Mouse (Mus musculus): ENCODE data around the gene Zfp719. TPM values are rescaled to one million over a fixed set of nuclear protein-coding genes. Genes with fewer than 3 reads are reported as not detected.

The Zfp719 gene
- polyA plus RNA-seq, 1 experiment from 2014 or later = 10.0 TPM

DNA sequence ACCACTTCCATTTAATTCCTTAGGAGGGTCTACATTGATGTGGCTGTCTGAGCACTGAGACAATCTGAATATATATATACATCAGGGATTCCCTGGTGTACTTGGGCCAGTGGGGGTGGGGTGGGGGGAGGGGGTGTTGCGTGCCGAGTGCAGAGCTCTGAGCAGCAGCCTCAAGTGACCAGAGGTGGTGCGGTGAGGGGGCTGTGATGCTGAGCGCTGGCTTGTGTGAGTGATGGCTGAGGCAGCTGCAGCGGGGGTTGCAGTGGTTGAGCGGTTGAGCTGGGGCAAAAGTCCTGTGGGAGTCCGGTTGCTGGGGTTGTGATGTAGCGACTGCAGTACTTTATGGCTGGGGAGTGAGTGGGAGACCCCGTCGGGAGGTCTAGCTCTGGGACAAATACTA is 44.4 kb downstream of the Zfp719 start:
- no peak overlapping the region for H3K27ac ChIP-seq
- WGBS = 15% methylated on average over 10 of the region's 10 CpGs
- H3K9me3 ChIP-seq = no peaks in the 10 kb centered on the region
- DNase-seq (ENCODE audit: low spot score) = no peak
- no peaks in the 10 kb centered on the region for H3K36me3 ChIP-seq
- no peak overlapping the region for H3K4me3 ChIP-seq
- H3K4me1 ChIP-seq = 0 out of 2 replicates have a peak, but pooled peaks cover 4% of the 10 kb centered on the region
- H3K27me3 ChIP-seq (ENCODE audit: insufficient read depth, poor library complexity, severe bottlenecking) = no peaks in the 10 kb centered on the region

DNA sequence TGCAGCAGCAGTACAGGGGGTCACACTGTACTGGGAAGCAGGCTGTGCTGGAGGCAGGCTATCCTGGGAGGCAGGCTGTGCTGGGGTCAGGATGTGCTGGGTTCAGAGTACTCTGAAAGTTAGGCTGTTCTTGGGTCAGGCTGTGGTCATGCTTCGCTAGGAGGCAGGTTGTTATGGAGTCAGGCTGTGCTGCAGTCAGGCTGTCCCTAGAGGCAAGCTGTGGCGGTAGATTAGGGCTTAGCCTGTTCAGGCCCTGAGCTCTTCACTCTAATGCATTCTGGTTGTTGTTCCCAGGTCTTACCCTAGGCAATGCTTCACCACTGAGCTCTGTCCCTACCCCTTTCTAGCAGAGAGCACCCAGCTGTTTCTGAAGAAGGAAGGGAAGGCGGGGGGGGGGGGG is 45.7 kb downstream of the Zfp719 start:
- 0 out of 2 replicates have a peak, but pooled peaks cover 4% of the 10 kb centered on the region for H3K4me1 ChIP-seq
- H3K27me3 ChIP-seq (ENCODE audit: insufficient read depth, poor library complexity, severe bottlenecking) = no peaks in the 10 kb centered on the region
- no peak for DNase-seq (ENCODE audit: low spot score)
- 65% methylated on average over 3 of the region's 3 CpGs for WGBS
- H3K9me3 ChIP-seq = no peaks in the 10 kb centered on the region
- no peak overlapping the region for H3K27ac ChIP-seq
- H3K36me3 ChIP-seq = no peaks in the 10 kb centered on the region
- no peak overlapping the region for H3K4me3 ChIP-seq

DNA sequence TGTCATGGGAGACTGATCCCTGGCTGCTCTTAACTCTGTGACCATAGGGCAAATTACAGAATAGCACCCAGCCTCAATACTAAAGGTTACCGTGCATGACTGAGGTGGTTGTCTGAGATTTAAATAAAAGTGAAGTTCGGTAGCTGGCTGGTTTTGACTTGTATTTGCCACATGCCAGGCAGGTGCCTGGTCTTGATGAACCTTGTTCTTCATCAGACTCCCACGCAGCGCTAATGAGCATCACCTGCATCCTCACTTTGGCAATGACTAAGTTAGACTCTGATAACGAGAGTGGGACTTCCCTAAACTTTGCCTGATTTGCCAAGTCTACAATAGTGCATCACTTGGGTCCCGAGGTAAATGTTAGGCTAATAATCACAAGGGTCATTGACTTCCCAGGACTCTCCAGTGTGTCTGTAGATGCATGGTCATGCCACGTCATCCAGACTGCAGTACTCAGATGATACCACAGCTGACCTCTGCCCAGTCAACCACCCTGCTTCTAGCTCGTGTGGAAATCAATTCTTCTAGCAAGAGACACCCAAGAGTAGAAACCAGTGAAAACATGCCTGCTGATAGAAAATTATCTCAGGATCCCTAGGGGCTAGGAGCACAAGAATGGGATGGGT is 46.5 kb downstream of the Zfp719 start:
- no peaks in the 10 kb centered on the region for H3K27me3 ChIP-seq (ENCODE audit: insufficient read depth, poor library complexity, severe bottlenecking)

DNA sequence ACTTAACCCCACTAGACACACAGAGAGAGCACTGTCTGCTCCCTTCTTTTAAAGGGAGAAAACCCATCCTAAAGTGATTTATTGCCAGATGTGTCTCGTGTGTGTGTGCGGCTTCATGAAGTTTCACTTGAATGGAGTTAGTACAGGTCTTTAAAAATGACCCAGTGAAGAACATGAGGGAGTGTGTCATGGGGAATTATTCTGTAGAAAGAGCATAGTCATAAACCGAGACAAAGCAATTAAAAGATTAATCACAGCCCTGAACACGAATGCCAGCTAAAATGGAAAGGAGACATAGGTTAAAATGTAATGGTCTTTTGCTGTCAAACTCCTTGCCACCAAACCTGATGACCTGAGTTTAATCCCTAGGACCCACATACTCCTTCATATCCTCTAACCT is 54.5 kb downstream of the Zfp719 start:
- Histone ChIP-seq H3K9me3 (no peaks in the 10 kb centered on the region), H3K27me3 (ENCODE audit: insufficient read depth, poor library complexity, severe bottlenecking) (no peaks in the 10 kb centered on the region), H3K4me1 (no peaks in the 10 kb centered on the region), H3K4me3 (no peak overlapping the region), H3K36me3 (no peaks in the 10 kb centered on the region), H3K27ac (no peak overlapping the region)
- no peak for DNase-seq (ENCODE audit: low spot score)
- 83% methylated on average over 4 of the region's 4 CpGs for WGBS

More for the DNA sequence above, 46.5 kb downstream of the Zfp719 start:
- Histone ChIP-seq H3K27ac (no peak overlapping the region), H3K9me3 (no peaks in the 10 kb centered on the region), H3K36me3 (no peaks in the 10 kb centered on the region), H3K4me3 (no peak overlapping the region), H3K4me1 (0 out of 2 replicates have a peak, but pooled peaks cover 4% of the 10 kb centered on the region)
- DNase-seq (ENCODE audit: low spot score) = no peak
- WGBS = 80% methylated on average over 8 of the region's 8 CpGs

DNA sequence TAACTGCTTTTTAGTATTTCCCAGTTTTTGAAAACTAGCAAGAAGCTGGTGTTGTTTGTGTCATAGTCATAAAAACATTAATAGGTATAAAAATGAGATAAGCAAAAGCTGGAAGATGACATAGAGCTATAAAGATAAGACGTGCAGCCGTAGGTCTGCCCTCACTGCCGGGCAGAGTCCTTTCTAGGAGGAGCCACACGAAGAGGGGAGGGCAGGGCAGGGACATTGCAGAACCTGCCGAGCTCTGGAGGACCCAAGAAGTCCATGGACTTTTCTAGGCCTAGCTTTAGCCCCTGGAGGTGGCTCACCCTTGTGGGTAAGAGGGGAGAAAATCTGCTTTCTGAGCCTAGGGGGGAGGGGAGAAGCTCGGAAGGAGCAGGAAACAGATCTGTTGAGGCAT is 55.1 kb downstream of the Zfp719 start, which contains the start of gene Ceacam18:
Gene Ceacam18 (plus strand): TSS at position 208 of the 400 bp plus-strand sequence.
- Histone ChIP-seq H3K9me3 (no peaks in the 10 kb centered on the region), H3K36me3 (no peaks in the 10 kb centered on the region), H3K4me1 (no peaks in the 10 kb centered on the region), H3K27me3 (ENCODE audit: insufficient read depth, poor library complexity, severe bottlenecking) (no peaks in the 10 kb centered on the region), H3K27ac (no peak within 1 kb of the TSS), H3K4me3 (no peak within 1 kb of the TSS)
- 62% methylated on average over 6 of the region's 6 CpGs for WGBS
- DNase-seq (ENCODE audit: low spot score) = no peak

DNA sequence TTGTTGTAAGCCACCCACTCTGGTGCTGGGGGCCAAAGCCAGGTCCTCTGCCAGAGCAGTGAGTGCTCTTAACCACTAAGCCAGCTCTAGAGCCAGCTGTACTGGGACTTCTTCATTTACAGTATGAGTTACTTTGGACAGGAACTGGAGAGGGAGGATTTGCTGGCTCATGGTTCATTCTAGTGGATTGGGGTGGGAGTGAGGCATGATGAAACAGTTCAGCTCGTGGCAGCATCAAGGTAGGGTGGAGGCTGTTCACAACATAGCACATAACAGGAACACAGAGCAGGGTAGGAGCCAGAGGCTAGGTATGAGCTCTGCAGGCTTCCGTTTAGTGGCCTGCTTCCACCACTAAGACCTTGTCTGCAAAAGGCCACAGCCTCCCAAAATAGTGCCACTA is 56.8 kb downstream of the Zfp719 start:
- no peak overlapping the region for H3K27ac ChIP-seq
- H3K27me3 ChIP-seq (ENCODE audit: insufficient read depth, poor library complexity, severe bottlenecking) = no peaks in the 10 kb centered on the region
- H3K36me3 ChIP-seq = no peaks in the 10 kb centered on the region
- H3K9me3 ChIP-seq = no peaks in the 10 kb centered on the region
- H3K4me3 ChIP-seq = no peak overlapping the region
- 58% methylated on average over 2 of the region's 2 CpGs for WGBS
- DNase-seq (ENCODE audit: low spot score) = no peak
- H3K4me1 ChIP-seq = no peaks in the 10 kb centered on the region

DNA sequence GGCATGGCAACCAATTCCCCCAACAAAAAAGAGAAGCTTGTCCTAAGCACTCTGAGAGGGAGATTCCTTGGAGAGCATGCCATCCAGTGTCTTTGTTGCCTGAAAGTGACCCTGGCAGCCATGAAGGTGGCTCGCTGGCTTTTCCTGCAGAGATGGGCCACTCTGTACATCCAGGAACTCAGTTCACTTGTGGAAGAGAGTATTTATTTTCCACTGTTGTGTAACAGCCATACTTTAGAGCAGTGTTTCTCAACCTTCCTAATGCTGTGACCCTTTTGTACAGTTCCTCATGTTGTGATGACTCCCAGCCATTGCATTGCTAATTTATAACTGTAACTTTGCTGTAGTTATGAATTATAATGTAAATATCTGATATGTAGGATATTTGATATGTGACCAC is 57.7 kb downstream of the Zfp719 start:
- H3K27ac ChIP-seq = no peak overlapping the region
- H3K36me3 ChIP-seq = no peaks in the 10 kb centered on the region
- no peak for DNase-seq (ENCODE audit: low spot score)
- H3K27me3 ChIP-seq (ENCODE audit: insufficient read depth, poor library complexity, severe bottlenecking) = no peaks in the 10 kb centered on the region
- H3K9me3 ChIP-seq = no peaks in the 10 kb centered on the region
- no peak overlapping the region for H3K4me3 ChIP-seq
- no peaks in the 10 kb centered on the region for H3K4me1 ChIP-seq
- WGBS = 77% methylated on average over 1 of the region's 1 CpGs

DNA sequence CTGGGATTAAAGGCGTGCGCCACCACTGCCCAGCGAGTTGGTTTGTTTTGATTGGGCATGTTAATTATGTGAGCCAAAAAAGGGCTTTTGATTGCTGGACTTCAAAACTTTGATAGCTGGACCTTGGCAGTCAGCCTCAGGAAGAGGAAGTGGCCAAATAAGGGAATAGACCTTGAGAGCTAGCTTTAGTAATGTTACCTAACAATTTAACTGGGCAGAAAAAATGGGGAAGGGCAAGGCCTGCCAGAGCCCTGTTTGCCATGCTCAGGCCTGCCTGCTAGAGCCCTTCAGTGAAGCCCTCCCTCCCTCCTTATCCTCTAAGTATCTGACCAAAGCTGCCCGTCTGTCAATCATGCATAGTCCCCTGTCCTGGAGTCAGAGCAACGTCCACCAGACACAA is 63.2 kb downstream of the Zfp719 start:
- Histone ChIP-seq H3K4me1 (no peaks in the 10 kb centered on the region), H3K9me3 (no peaks in the 10 kb centered on the region), H3K36me3 (no peaks in the 10 kb centered on the region), H3K27me3 (ENCODE audit: insufficient read depth, poor library complexity, severe bottlenecking) (no peaks in the 10 kb centered on the region), H3K4me3 (no peak overlapping the region), H3K27ac (no peak overlapping the region)
- DNase-seq (ENCODE audit: low spot score) = no peak
- 76% methylated on average over 5 of the region's 5 CpGs for WGBS

Other genes starting within 250 kb of the Zfp719 start
- 0.09 and 0.51 TPM in 2 replicates for gene Siglecf, start 228.3 kb upstream of the Zfp719 start, polyA plus RNA-seq (2016; fragmentation: Nextera tagmentation; extraction: Ambion mirVana)
- gene Siglecg, start 171.4 kb upstream of the Zfp719 start, polyA plus RNA-seq (2016; fragmentation: Nextera tagmentation; extraction: Ambion mirVana) = not detected in 2 replicates
- not detected in 2 replicates for gene Lim2, start 151.9 kb upstream of the Zfp719 start, polyA plus RNA-seq (2016; fragmentation: Nextera tagmentation; extraction: Ambion mirVana)
- not detected in 2 replicates for gene Nkg7, start 142.5 kb upstream of the Zfp719 start, polyA plus RNA-seq (2016; fragmentation: Nextera tagmentation; extraction: Ambion mirVana)
- gene Cldnd2, start 138.8 kb upstream of the Zfp719 start, polyA plus RNA-seq (2016; fragmentation: Nextera tagmentation; extraction: Ambion mirVana) = not detected in 2 replicates
- 505 and 580 TPM in 2 replicates for gene Etfb, start 135.5 kb upstream of the Zfp719 start, polyA plus RNA-seq (2016; fragmentation: Nextera tagmentation; extraction: Ambion mirVana)
- gene Gm45233, start 135.5 kb upstream of the Zfp719 start, polyA plus RNA-seq (2016; fragmentation: Nextera tagmentation; extraction: Ambion mirVana) = not detected in 2 replicates
- 1.4 and 1.5 TPM in 2 replicates for gene Vsig10l, start 116.5 kb upstream of the Zfp719 start, polyA plus RNA-seq (2016; fragmentation: Nextera tagmentation; extraction: Ambion mirVana)
- 0.20 TPM in 1 of 2 replicates, not detected in the other for gene Iglon5, start 89.5 kb upstream of the Zfp719 start, polyA plus RNA-seq (2016; fragmentation: Nextera tagmentation; extraction: Ambion mirVana)
- gene 4931406B18Rik, start 73.7 kb upstream of the Zfp719 start, polyA plus RNA-seq (2016; fragmentation: Nextera tagmentation; extraction: Ambion mirVana) = not detected in 2 replicates
- 0.34 and 0.37 TPM in 2 replicates for gene Cd33, start 35.2 kb upstream of the Zfp719 start, polyA plus RNA-seq (2016; fragmentation: Nextera tagmentation; extraction: Ambion mirVana)
- 1.4 and 2.1 TPM in 2 replicates for gene Zfp658, start 17.4 kb upstream of the Zfp719 start, polyA plus RNA-seq (2016; fragmentation: Nextera tagmentation; extraction: Ambion mirVana)
- 0.06 and 0.21 TPM in 2 replicates for gene Zfp819, start 27.6 kb downstream of the Zfp719 start, polyA plus RNA-seq (2016; fragmentation: Nextera tagmentation; extraction: Ambion mirVana)
- not detected in 2 replicates for gene Ceacam18, start 55.1 kb downstream of the Zfp719 start, polyA plus RNA-seq (2016; fragmentation: Nextera tagmentation; extraction: Ambion mirVana)
- 0.70 TPM in 1 of 2 replicates, not detected in the other for gene Siglece, start 80.6 kb downstream of the Zfp719 start, polyA plus RNA-seq (2016; fragmentation: Nextera tagmentation; extraction: Ambion mirVana)
- 9.0 and 12.0 TPM in 2 replicates for gene Ctu1, start 92.4 kb downstream of the Zfp719 start, polyA plus RNA-seq (2016; fragmentation: Nextera tagmentation; extraction: Ambion mirVana)
- not detected in 2 replicates for gene Klk14, start 110.8 kb downstream of the Zfp719 start, polyA plus RNA-seq (2016; fragmentation: Nextera tagmentation; extraction: Ambion mirVana)
- 0.67 and 0.78 TPM in 2 replicates for gene Klk13, start 133.0 kb downstream of the Zfp719 start, polyA plus RNA-seq (2016; fragmentation: Nextera tagmentation; extraction: Ambion mirVana)
- not detected in 2 replicates for gene Klk12, start 189.3 kb downstream of the Zfp719 start, polyA plus RNA-seq (2016; fragmentation: Nextera tagmentation; extraction: Ambion mirVana)
- gene Klk11, start 195.0 kb downstream of the Zfp719 start, polyA plus RNA-seq (2016; fragmentation: Nextera tagmentation; extraction: Ambion mirVana) = not detected in 2 replicates
- 0.20 and 0.28 TPM in 2 replicates for gene Klk10, start 201.4 kb downstream of the Zfp719 start, polyA plus RNA-seq (2016; fragmentation: Nextera tagmentation; extraction: Ambion mirVana)
- not detected in 2 replicates for gene Klk9, start 212.3 kb downstream of the Zfp719 start, polyA plus RNA-seq (2016; fragmentation: Nextera tagmentation; extraction: Ambion mirVana)
- gene Klk8, start 218.0 kb downstream of the Zfp719 start, polyA plus RNA-seq (2016; fragmentation: Nextera tagmentation; extraction: Ambion mirVana) = 25.2 and 28.5 TPM in 2 replicates
- not detected in 2 replicates for gene Klk7, start 231.7 kb downstream of the Zfp719 start, polyA plus RNA-seq (2016; fragmentation: Nextera tagmentation; extraction: Ambion mirVana)
- not detected in 2 replicates for gene Klk6, start 244.9 kb downstream of the Zfp719 start, polyA plus RNA-seq (2016; fragmentation: Nextera tagmentation; extraction: Ambion mirVana)

All from heart, embryonic 10.5 days (tissue).